Mouse (Mus musculus) midbrain, postnatal 0 days (tissue): ENCODE measurements around the gene Agfg2. TPM values are rescaled to one million over a fixed set of nuclear protein-coding genes. Genes with fewer than 3 reads are reported as not detected.

ENCODE experiments used
- ATAC-seq: fragments of 200-750 bp; cut with Nextera tagmentation; 2 replicates; pipeline ENCODE4 v1.8.0; 2017; ENCODE audit warnings: moderate number of reproducible peaks, mild to moderate bottlenecking, moderate TSS enrichment, moderate library complexity; ENCODE audit not compliant: low FRiP score
- DNase-seq: peaks from one replicate; pipeline ENCODE4 v3.0.0-alpha.2; 2015; ENCODE audit warnings: low spot score
- H3K27ac ChIP-seq: fragments of 300-500 bp; sonication (generic); 2 replicates; pipeline ENCODE4 v1.5.1; 2014; ENCODE audit warnings: low read depth, mild to moderate bottlenecking, low read length, mixed read lengths
- H3K27me3 ChIP-seq: fragments of 300-500 bp; sonication (generic); 2 replicates; pipeline ENCODE4 v1.6.1; 2014; ENCODE audit warnings: low read length, control low read depth, mixed read lengths; ENCODE audit not compliant: insufficient read depth
- H3K36me3 ChIP-seq: fragments of 300-500 bp; sonication (generic); 2 replicates; pipeline ENCODE4 v1.6.1; 2014; ENCODE audit warnings: low read length, control low read depth, mixed read lengths; ENCODE audit not compliant: insufficient read depth
- H3K4me1 ChIP-seq: fragments of 300-500 bp; sonication (generic); 2 replicates; pipeline ENCODE4 v1.6.1; 2014; ENCODE audit warnings: mild to moderate bottlenecking, control low read depth, antibody characterized with exemption, low read length, mixed read lengths; ENCODE audit not compliant: insufficient read depth
- H3K4me2 ChIP-seq: fragments of 300-500 bp; sonication (generic); 2 replicates; pipeline ENCODE4 v1.6.1; 2014; ENCODE audit warnings: low read depth, mild to moderate bottlenecking, low read length, mixed read lengths; ENCODE audit not compliant: poor library complexity, severe bottlenecking
- H3K4me3 ChIP-seq: fragments of 300-500 bp; sonication (generic); 2 replicates; pipeline ENCODE4 v1.5.1; 2014; ENCODE audit warnings: low read depth, mild to moderate bottlenecking, low read length, moderate library complexity
- H3K9ac ChIP-seq: fragments of 300-500 bp; sonication (generic); replicated peaks from 2 replicates; pipeline ENCODE4 v1.6.1; 2014; ENCODE audit warnings: mild to moderate bottlenecking, low read length, moderate library complexity, mixed read lengths; ENCODE audit not compliant: poor library complexity, severe bottlenecking
- H3K9me3 ChIP-seq: fragments of 300-500 bp; sonication (generic); 2 replicates; pipeline ENCODE4 v1.6.1; 2016; ENCODE audit warnings: low read length, control low read depth
- CTCF ChIP-seq: IDR thresholded peaks from 2 replicates; pipeline ENCODE4 v1.5.1; 2016; ENCODE audit warnings: antibody characterized with exemption, mild to moderate bottlenecking
- WGBS: fragments of 180-500 bp; shearing (Covaris S2); extraction: QIAGEN DNeasy Blood & Tissue Kit; methylation state at CpG from one replicate; pipeline ENCODE4 v1.1.7; 2014; 5-methylcytosine and 5-hydroxymethylcytosine counted together
- polyA plus RNA-seq: library from polyadenylated mRNA; unstranded; fragments of >200 nt; fragmentation: Nextera tagmentation; extraction: Ambion mirVana; gene quantifications from 2 replicates; pipeline ENCODE4 v1.2.1, GENCODE M21; 2015
- total RNA-seq: library from RNA; depleted of rRNA; stranded (reverse); fragments of >200 nt; gene quantifications from 2 replicates; pipeline ENCODE4 v1.2.3, GENCODE M21; 2014

The Agfg2 gene
- total and polyA plus RNA-seq, 2 experiments from 2014 or later: 15.5 to 28.1 TPM

DNA sequence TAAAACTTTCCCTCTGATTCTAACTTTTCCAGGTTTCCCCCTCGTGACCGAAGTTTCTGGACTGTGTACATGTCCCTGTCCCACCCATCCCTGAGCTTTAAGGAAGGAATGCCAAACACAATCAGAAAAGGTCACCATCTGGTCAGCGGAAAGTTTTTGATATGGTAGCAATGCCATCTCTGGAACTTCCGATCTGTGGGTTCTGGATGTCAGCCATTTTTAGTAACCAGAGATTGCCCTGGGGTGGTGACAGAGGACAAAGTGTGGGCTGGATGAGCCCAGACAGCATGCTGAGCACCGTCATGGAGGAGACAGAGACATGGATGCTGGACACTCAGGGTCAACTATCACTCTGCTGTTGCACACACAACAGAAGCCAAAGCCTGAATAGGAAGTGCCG lies 34.6 kb upstream of the Agfg2 start:
- ATAC-seq: no peak
- Histone ChIP-seq H3K9ac (no peak overlapping the region), H3K4me2 (no peak overlapping the region), H3K36me3 (no peaks in the 10 kb centered on the region), H3K9me3 (no peaks in the 10 kb centered on the region), H3K27ac (no peak overlapping the region), H3K4me1 (no peaks in the 10 kb centered on the region), H3K4me3 (no peak overlapping the region), H3K27me3 (no peaks in the 10 kb centered on the region)
- no peak for DNase-seq
- no peak for TF ChIP-seq CTCF
- 90% methylated on average over 6 of the region's 6 CpGs for WGBS

DNA sequence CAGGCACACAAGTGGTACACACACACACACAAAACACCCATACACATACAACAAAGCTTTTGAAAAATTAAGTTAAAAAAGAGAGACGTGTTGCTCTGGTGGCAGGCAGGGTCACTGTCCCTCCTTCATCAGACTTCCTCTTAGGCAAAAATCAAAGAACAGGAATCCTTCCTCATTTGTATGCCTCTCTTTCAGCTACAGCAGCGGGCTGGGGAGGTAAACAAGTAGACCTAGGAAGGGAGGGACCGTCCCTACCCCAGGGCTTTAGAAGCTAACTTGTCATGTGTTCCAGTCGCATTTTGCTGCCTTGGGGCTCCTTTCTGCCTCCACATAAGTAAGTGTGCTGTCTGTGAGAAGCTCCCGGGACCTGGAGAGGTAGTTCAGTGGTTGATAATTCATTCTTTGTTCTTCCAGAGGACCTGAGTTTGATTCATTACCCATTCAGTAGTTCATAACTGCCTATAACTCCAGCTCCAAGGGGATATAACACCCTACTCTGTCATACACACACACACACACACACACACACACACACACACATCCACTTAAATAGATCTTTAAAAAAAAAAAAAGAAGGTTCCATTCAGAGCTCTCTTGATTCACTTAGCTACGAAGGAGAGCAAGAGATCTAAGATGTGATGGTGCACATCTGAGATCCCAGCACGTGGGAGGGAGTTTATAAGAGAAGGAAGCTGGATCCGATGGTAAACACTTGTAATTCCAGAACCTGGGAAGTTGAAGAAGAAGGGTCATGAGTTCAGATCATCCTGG lies 33.7 kb upstream of the Agfg2 start:
- Histone ChIP-seq H3K27me3 (no peaks in the 10 kb centered on the region), H3K36me3 (no peaks in the 10 kb centered on the region), H3K9me3 (no peaks in the 10 kb centered on the region), H3K27ac (no peak overlapping the region), H3K9ac (no peak overlapping the region), H3K4me3 (no peak overlapping the region), H3K4me2 (no peak overlapping the region), H3K4me1 (no peaks in the 10 kb centered on the region)
- no peak for ATAC-seq
- 60% methylated on average over 8 of the region's 8 CpGs for WGBS
- DNase-seq: no peak
- no peak for TF ChIP-seq CTCF

DNA sequence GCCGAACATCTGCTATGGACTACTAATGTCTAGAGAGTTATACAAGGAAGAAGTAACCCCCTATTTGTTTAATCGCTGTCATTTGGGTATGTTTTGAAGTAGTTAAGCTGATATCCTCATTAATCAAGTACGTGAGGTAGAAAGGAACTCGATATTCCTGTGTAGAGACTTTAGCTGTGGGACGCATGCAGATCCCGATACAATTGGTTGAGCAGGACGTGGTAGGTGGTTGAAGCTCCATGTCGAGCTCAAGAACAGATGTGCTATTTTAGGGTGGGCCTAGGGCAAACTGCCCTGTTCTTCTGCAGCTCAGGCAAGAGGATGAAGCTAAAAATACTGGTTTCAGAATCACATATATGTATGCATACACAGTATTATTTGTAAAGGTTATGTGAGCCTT lies 31.2 kb upstream of the Agfg2 start:
- no peak for TF ChIP-seq CTCF
- H3K4me3 ChIP-seq: no peak overlapping the region
- 79% methylated on average over 8 of the region's 8 CpGs for WGBS
- H3K9me3 ChIP-seq: no peaks in the 10 kb centered on the region
- H3K27me3 ChIP-seq: no peaks in the 10 kb centered on the region
- H3K4me2 ChIP-seq: no peak overlapping the region
- H3K9ac ChIP-seq: no peak overlapping the region
- ATAC-seq (no peak), DNase-seq (no peak)
- no peaks in the 10 kb centered on the region for H3K4me1 ChIP-seq
- no peak overlapping the region for H3K27ac ChIP-seq
- no peaks in the 10 kb centered on the region for H3K36me3 ChIP-seq

DNA sequence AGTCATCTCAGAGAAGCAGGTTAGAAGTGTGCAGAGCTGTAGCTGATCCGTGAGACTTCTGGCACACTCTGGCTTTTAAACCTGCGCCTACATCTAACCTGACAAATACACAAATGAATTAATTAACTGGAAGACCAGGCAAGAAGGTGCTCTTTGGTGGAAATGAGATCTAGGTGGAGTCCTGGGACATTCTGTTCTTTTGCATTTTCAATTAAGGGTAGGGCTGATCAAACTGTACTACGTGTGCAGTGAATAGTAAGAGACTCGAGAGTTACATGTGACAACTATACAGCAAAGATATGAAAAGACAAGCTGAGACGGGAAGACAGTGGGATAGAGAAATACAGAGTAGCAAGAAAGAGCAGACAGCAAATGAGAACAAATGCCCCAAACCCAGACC lies 28.9 kb upstream of the Agfg2 start:
- Histone ChIP-seq H3K27ac (no peak overlapping the region), H3K9ac (no peak overlapping the region), H3K4me1 (no peaks in the 10 kb centered on the region), H3K36me3 (no peaks in the 10 kb centered on the region), H3K4me2 (no peak overlapping the region), H3K27me3 (no peaks in the 10 kb centered on the region), H3K4me3 (no peak overlapping the region), H3K9me3 (no peaks in the 10 kb centered on the region)
- no peak for DNase-seq
- ATAC-seq: no peak
- TF ChIP-seq CTCF: no peak
- WGBS: 75% methylated on average over 5 of the region's 5 CpGs

DNA sequence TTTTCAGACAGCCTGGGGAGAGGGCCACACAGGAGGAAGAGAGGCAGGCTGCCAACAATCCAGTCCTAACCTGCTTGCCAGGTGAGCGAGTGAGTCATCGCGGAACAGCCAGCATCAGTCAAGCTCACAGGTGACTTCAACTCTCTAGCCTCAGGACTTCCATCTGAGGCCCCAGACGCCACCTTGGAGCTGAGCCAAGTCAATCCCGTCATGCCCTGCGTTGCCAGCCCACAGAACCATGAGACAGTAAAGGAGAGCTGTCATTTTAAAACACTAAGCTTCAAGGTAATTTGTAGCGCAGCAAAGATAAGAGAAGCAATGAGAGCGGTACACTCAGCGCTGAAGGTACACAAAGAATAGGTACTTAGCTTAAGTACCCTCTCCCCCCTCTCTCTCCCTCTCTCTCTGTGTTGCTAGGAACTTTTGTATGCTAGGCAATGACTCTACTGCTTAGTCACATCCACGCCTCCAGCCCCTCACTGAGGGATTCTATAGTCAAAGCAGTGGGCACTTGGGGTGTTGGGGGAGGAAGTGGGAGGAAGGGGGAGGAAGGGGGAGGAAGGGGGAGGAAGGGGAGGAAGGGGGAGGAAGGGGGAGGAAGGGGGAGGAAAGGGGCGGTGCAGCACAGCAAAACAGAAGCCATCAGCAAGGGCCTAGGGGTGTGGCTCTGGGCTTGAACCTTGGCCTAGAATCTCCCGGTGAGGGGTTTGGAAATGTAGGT lies 22.5 kb upstream of the Agfg2 start:
- H3K4me2 ChIP-seq: no peak overlapping the region
- DNase-seq: peak; percentile 64
- TF ChIP-seq CTCF: no peak
- no peaks in the 10 kb centered on the region for H3K36me3 ChIP-seq
- H3K4me1 ChIP-seq: no peaks in the 10 kb centered on the region
- no peak overlapping the region for H3K9ac ChIP-seq
- WGBS: 46% methylated on average over 12 of the region's 12 CpGs
- no peaks in the 10 kb centered on the region for H3K27me3 ChIP-seq
- H3K4me3 ChIP-seq: no peak overlapping the region
- H3K27ac ChIP-seq: no peak overlapping the region
- no peak for ATAC-seq
- no peaks in the 10 kb centered on the region for H3K9me3 ChIP-seq

DNA sequence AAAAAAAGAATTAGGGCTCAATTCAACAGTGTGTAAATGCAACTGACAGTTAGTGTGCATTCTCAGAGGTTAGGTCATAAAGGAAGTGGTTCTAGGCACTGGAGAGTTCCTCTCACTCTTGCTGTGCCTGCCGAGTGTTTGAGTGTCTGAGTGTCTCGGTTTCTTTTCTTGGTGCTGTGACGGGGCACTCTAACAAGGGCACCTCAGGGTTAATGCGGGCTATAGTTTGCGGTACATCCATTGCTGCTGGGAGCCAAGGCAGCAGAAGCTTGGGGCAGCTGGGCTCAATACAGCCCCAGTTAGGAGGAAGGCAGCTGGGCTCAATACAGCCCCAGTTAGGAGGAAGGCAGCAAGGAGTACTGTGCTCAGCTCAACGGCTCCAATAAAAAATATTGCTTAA lies 20.7 kb upstream of the Agfg2 start:
- TF ChIP-seq CTCF: no peak
- Histone ChIP-seq H3K4me1 (no peaks in the 10 kb centered on the region), H3K9ac (no peak overlapping the region), H3K4me3 (no peak overlapping the region), H3K9me3 (no peaks in the 10 kb centered on the region), H3K27me3 (no peaks in the 10 kb centered on the region), H3K27ac (no peak overlapping the region), H3K36me3 (no peaks in the 10 kb centered on the region), H3K4me2 (no peak overlapping the region)
- no peak for ATAC-seq
- 58% methylated on average over 6 of the region's 6 CpGs for WGBS
- no peak for DNase-seq
